Mouse (Mus musculus): Measurements from ENCODE around the gene Rnase4.
A peak's percentile ranks its signal among the peaks of the same experiment; 100 is the strongest.

The Rnase4 gene

GRCm38 (mm10) chr14:51127648-51128258 is 36.9 kb downstream of the Rnase4 start:
- no peak for DNase-seq (ENCODE audit: extremely low read depth, low read depth)

- DNase-seq (ENCODE audit: extremely low read depth, low read depth), result peak; percentile 82
Measured at GRCm38 (mm10) chr14:51128775-51129623, 38.1 kb downstream of the Rnase4 start.

- DNase-seq (ENCODE audit: extremely low read depth, low read depth), result no peak
Measured at GRCm38 (mm10) chr14:51129624-51129975, 38.7 kb downstream of the Rnase4 start.

GRCm38 (mm10) chr14:51130315-51130940 is 39.6 kb downstream of the Rnase4 start:
- DNase-seq (ENCODE audit: extremely low read depth, low read depth), result peak; percentile 97

- no peak for DNase-seq (ENCODE audit: extremely low read depth, low read depth)
Measured at GRCm38 (mm10) chr14:51131086-51131815, 40.4 kb downstream of the Rnase4 start.

GRCm38 (mm10) chr14:51132372-51132771 is 41.5 kb downstream of the Rnase4 start:
- DNase-seq (ENCODE audit: extremely low read depth, low read depth), result peak; percentile 88

GRCm38 (mm10) chr14:51140342-51140741 is 49.5 kb downstream of the Rnase4 start:
- DNase-seq (ENCODE audit: extremely low read depth, low read depth), result no peak

GRCm38 (mm10) chr14:51142119-51142518 is 51.2 kb downstream of the Rnase4 start:
- no peak for DNase-seq (ENCODE audit: extremely low read depth, low read depth)

GRCm38 (mm10) chr14:51142568-51142967 is 51.7 kb downstream of the Rnase4 start:
- DNase-seq (ENCODE audit: extremely low read depth, low read depth), result no peak

- DNase-seq (ENCODE audit: extremely low read depth, low read depth), result no peak
Measured at GRCm38 (mm10) chr14:51143287-51143686, 52.4 kb downstream of the Rnase4 start.

GRCm38 (mm10) chr14:51143937-51144336 is 53.1 kb downstream of the Rnase4 start:
- no peak for DNase-seq (ENCODE audit: extremely low read depth, low read depth)

GRCm38 (mm10) chr14:51144451-51144850 is 53.6 kb downstream of the Rnase4 start:
- no peak for DNase-seq (ENCODE audit: extremely low read depth, low read depth)

GRCm38 (mm10) chr14:51145521-51145920 is 54.6 kb downstream of the Rnase4 start:
- DNase-seq (ENCODE audit: extremely low read depth, low read depth), result no peak

GRCm38 (mm10) chr14:51146685-51147084 is 55.8 kb downstream of the Rnase4 start, which contains the start of gene Rnase1:
Gene Rnase1 (minus strand): TSS chr14:51146785.
- no peak for DNase-seq (ENCODE audit: extremely low read depth, low read depth)

GRCm38 (mm10) chr14:51148006-51148405 is 57.1 kb downstream of the Rnase4 start:
- no peak for DNase-seq (ENCODE audit: extremely low read depth, low read depth)

GRCm38 (mm10) chr14:51149164-51149563 is 58.3 kb downstream of the Rnase4 start:
- DNase-seq (ENCODE audit: extremely low read depth, low read depth), result no peak

GRCm38 (mm10) chr14:51150206-51150831 is 59.4 kb downstream of the Rnase4 start:
- DNase-seq (ENCODE audit: extremely low read depth, low read depth), result no peak

GRCm38 (mm10) chr14:51152249-51152870 is 61.5 kb downstream of the Rnase4 start:
- DNase-seq (ENCODE audit: extremely low read depth, low read depth), result no peak
